Comparison of ENCODE assay signal across 8 mouse cellular contexts in the genomic region with DNA sequence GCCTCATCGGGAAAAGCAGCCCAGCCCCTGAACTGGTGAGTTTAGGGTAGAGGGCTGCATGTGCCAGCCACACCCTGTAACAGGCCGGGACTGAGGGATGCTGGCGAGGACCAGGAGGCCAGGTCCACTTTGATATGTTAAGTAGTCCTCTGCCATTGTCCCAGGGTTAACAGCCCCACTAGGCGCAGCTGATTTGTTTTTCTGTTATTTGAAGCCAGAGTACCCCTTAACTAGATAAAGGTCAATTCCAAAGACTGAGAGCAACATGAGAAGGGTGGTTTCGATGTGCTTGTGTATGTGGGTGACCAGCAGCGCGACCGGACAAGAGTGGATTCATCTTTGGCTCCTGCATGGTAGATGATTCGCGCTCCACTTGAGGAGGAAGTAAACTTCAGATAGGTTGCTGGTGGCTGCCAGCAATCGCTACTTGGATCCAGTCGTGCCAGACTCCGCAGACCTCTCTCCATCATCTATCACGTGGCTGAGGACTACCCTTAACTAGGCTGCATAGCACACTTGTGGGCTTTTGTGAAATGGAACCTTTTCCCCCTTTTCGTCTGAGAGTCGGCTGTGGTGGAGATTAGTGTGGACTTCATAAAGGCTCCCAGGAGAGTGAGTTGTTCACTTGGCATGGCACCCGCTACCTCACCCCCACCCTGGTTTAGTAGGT. TPM values are rescaled to one million over a fixed set of nuclear protein-coding genes. Genes with fewer than 3 reads are reported as not detected.
DNase-seq lines count a peak whose midpoint lies in the region; ATAC-seq and TF ChIP-seq lines count a peak whose summit lies in the region.

No protein-coding gene starts in this region.

- no peak for ATAC-seq in heart, embryonic 15.5 days (replicated peaks; ENCODE audit: insufficient number of reproducible peaks, insufficient read depth, low FRiP score, low read depth)
- ATAC-seq in forebrain, embryonic 15.5 days (replicated peaks) = peak; percentile 11; the same call in 1 of the 2 replicates
- no peak for ATAC-seq in liver, postnatal 0 days
- ATAC-seq in erythroid progenitor cell, adult 5-6 weeks (replicated peaks; ENCODE audit: low FRiP score, poor library complexity, severe bottlenecking) = no peak

- H3K4me1 ChIP-seq in heart, embryonic 15.5 days (replicated peaks) = peaks cover 36% of the 10 kb centered on the region
- H3K4me1 ChIP-seq in ES-E14 (ENCODE audit: control insufficient read depth in 2 of 2, insufficient read depth in 2 of 2, low read length in 2 of 2, poor library complexity in 1 of 2) = peaks cover 5 to 23% of the 10 kb centered on the region in 2 experiments
- H3K4me1 ChIP-seq in forebrain, embryonic 15.5 days = peaks cover 28% of the 10 kb centered on the region
- H3K4me1 ChIP-seq in liver, postnatal 0 days (ENCODE audit: insufficient read depth) = peaks cover 33% of the 10 kb centered on the region

- peaks cover 3% of the 10 kb centered on the region; the same call in 1 of the 2 replicates for H3K36me3 ChIP-seq in heart, embryonic 15.5 days
- peaks cover 3% of the 10 kb centered on the region; the same call in 1 of the 2 replicates for H3K36me3 ChIP-seq in ES-E14 (ENCODE audit: control insufficient read depth, insufficient read depth, low read length, poor library complexity, severe bottlenecking)
- H3K36me3 ChIP-seq in forebrain, embryonic 15.5 days = no peaks in the 10 kb centered on the region
- peaks cover 3% of the 10 kb centered on the region; the same call in 1 of the 2 replicates for H3K36me3 ChIP-seq in liver, postnatal 0 days (replicated peaks; ENCODE audit: insufficient read depth, low read length)

- 60% methylated on average over 17 of the region's 17 CpGs for WGBS in heart, embryonic 15.5 days
- WGBS in forebrain, embryonic 15.5 days = 64% methylated on average over 17 of the region's 17 CpGs
- 75% methylated on average over 17 of the region's 17 CpGs for WGBS in liver, postnatal 0 days (ENCODE audit: insufficient replicate concordance)

- peak overlapping the region; percentile 33; the same call in 1 of the 2 replicates for H3K9ac ChIP-seq in heart, embryonic 15.5 days
- peak overlapping the region; percentile 21; the same call in 1 of the 2 replicates for H3K9ac ChIP-seq in ES-E14 (ENCODE audit: insufficient read depth, low read depth, low read length, poor library complexity, severe bottlenecking)
- 0 out of 2 replicates have a peak overlapping the region, but pooled peaks have one; percentile 27 for H3K9ac ChIP-seq in forebrain, embryonic 15.5 days (replicated peaks)
- peak overlapping the region; percentile 42; the same call in 1 of the 2 replicates for H3K9ac ChIP-seq in liver, postnatal 0 days (replicated peaks)

- in situ Hi-C loops in ES-E14 (cut with MboI; ENCODE audit: low sequenced_read_pairs in 2 of 2, unreplicated experiment in 2 of 2) = no loop called here

- peak overlapping the region; percentile 69 for H3K4me2 ChIP-seq in heart, embryonic 15.5 days
- peak overlapping the region; percentile 75 for H3K4me2 ChIP-seq in forebrain, embryonic 15.5 days (replicated peaks)
- peak overlapping the region; percentile 28; the same call in 1 of the 2 replicates for H3K4me2 ChIP-seq in liver, postnatal 0 days (ENCODE audit: low read depth, low read length)

- TF ChIP-seq CTCF in liver, postnatal 0 days (IDR thresholded peaks at IDR 0.05; ENCODE audit: low read depth) = no peak

- H3K27ac ChIP-seq in heart, embryonic 15.5 days = peak overlapping the region; percentile 93
- H3K27ac ChIP-seq in ES-E14 (ENCODE audit: insufficient read depth, low read depth, low read length, poor library complexity, severe bottlenecking) = peak overlapping the region; percentile 28; the same call in 1 of the 2 replicates
- no peak overlapping the region for H3K27ac ChIP-seq in forebrain, embryonic 15.5 days (replicated peaks)
- no peak overlapping the region for H3K27ac ChIP-seq in liver, postnatal 0 days (ENCODE audit: low read depth)

- H3K4me3 ChIP-seq in heart, embryonic 15.5 days = peak overlapping the region; percentile 74
- H3K4me3 ChIP-seq in ES-E14 (ENCODE audit: insufficient read depth in 1 of 2, low read depth in 1 of 2, low read length in 2 of 2, poor library complexity in 1 of 2, severe bottlenecking in 1 of 2) = peak overlapping the region; percentile 16 to 32; a peak in 2 of 4 replicates
- peak overlapping the region; percentile 77 for H3K4me3 ChIP-seq in forebrain, embryonic 15.5 days
- H3K4me3 ChIP-seq in liver, postnatal 0 days (ENCODE audit: low read depth, low read length) = peak overlapping the region; percentile 80

- TF ChIP-seq EP300 in liver, postnatal 0 days (IDR thresholded peaks at IDR 0.05; ENCODE audit: low read depth) = no peak

- H3K27me3 ChIP-seq in heart, embryonic 15.5 days = no peaks in the 10 kb centered on the region
- H3K27me3 ChIP-seq in forebrain, embryonic 15.5 days = no peaks in the 10 kb centered on the region
- H3K27me3 ChIP-seq in liver, postnatal 0 days (ENCODE audit: insufficient read depth, low read length) = no peaks in the 10 kb centered on the region

- intact Hi-C loops in heart, postnatal 36 days (cut with DNase I) = loop anchor here (1.0 to 5.0 kb wide), 4 partner anchors 45 to 315 kb away; no protein-coding TSS in a partner anchor

- no peaks in the 10 kb centered on the region for H3K9me3 ChIP-seq in heart, embryonic 15.5 days (replicated peaks)
- no peaks in the 10 kb centered on the region for H3K9me3 ChIP-seq in ES-E14 (ENCODE audit: control insufficient read depth, insufficient read depth, low read depth, low read length)
- H3K9me3 ChIP-seq in forebrain, embryonic 15.5 days = no peaks in the 10 kb centered on the region
- no peaks in the 10 kb centered on the region for H3K9me3 ChIP-seq in liver, postnatal 0 days (ENCODE audit: low read length)

- no peak for DNase-seq in heart, postnatal 36 days
- no peak for DNase-seq in ES-E14 (ENCODE audit: low read depth, low spot score)
- DNase-seq in liver, postnatal 0 days = no peak
- no peak for DNase-seq in frontal cortex, postnatal 36 days (ENCODE audit: low spot score in 2 of 2)
- no peak for DNase-seq in urinary bladder, adult 2 months (ENCODE audit: low spot score)

TF ChIP-seq in ES-E14, 5 proteins besides CTCF, POLR2A, EP300 and RAD21:
- TF ChIP-seq ZC3H11A (IDR thresholded peaks at IDR 0.05; ENCODE audit: borderline replicate concordance, low read depth, low read length) (no peak), ZNF384 (IDR thresholded peaks at IDR 0.05; ENCODE audit: low read depth, low read length) (no peak), HCFC1 (IDR thresholded peaks at IDR 0.05; ENCODE audit: borderline replicate concordance, insufficient read depth, low read length) (no peak), MAFK (IDR thresholded peaks at IDR 0.05; ENCODE audit: insufficient read depth, low read depth, low read length) (no peak), CHD2 (IDR thresholded peaks at IDR 0.05; ENCODE audit: low read depth, low read length) (no peak)

RNA-seq across cellular contexts. Expression of gene Slc13a4, which starts 56.0 kb away (rescaled TPM):
- polyA plus RNA-seq in heart, embryonic 15.5 days (2015; fragmentation: Nextera tagmentation; extraction: Ambion mirVana) = 0.67 and 0.72 TPM in 2 replicates
- total RNA-seq in heart, postnatal 36 days (2021) = under 1 TPM; 0.11 to 0.17 TPM
- 1.5 and 1.7 TPM in 2 replicates for total RNA-seq in ES-E14 (2012; rRNA removed)
- polyA plus RNA-seq in forebrain, embryonic 15.5 days (2015; fragmentation: Nextera tagmentation; extraction: Ambion mirVana) = 3.1 and 3.7 TPM in 2 replicates
- polyA plus RNA-seq in liver, postnatal 0 days (2015; fragmentation: Nextera tagmentation; extraction: Ambion mirVana) = 0.02 TPM in 1 of 2 replicates, not detected in the other
- not detected in 2 replicates for total RNA-seq in erythroid progenitor cell, adult 5-6 weeks (2015; ENCODE audit: low replicate concordance)
- total RNA-seq in erythroid progenitor cell, adult 5-6 weeks (2017; ENCODE audit: low replicate concordance) = not detected in 2 replicates
- 0.63 and 0.74 TPM in 2 replicates for polyA plus RNA-seq in urinary bladder, adult 2 months (2012; rRNA removed)

Comparison
In these comparisons a context has a peak if more than half of its experiments do, and no peak if none do; other contexts are left out.
1. H3K27ac ChIP-seq: peak in heart, embryonic 15.5 days (single experiment) and ES-E14 (single experiment); none in forebrain, embryonic 15.5 days (single experiment) and liver, postnatal 0 days (single experiment).
2. H3K4me3 ChIP-seq: peak in every context shown above with its lines; median percentile 80 in liver, postnatal 0 days; 77 in forebrain, embryonic 15.5 days; 74 in heart, embryonic 15.5 days; 24 in ES-E14.
3. Peak in every context shown above with its lines, with median percentiles within 50 percentile points of each other: H3K4me2 ChIP-seq and H3K9ac ChIP-seq.